Mouse (Mus musculus): Measurements from ENCODE around the gene Actr2.

DNA sequence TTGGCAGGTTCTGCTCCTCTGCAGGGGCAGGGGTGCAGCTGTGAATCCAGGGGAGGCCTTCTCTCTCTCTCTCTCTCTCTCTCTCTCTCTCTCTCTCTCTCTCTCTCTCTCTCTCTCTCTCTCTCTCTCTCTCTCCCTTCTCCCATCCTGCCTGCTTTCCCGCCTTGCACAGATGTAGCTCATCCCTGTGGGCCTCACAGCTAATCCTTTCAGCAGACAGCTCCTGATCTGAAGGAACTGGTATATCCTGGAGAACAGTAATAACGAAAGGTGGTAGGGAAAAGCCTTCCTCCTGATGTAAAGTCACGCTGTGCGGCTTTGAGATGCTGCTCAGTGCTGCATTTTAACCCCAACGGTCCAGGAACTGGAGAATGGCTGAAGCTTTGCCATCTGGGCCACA, 58.1 kb downstream of the Actr2 start:
- TF ChIP-seq CTCF (IDR thresholded peaks at IDR 0.05; ENCODE audit: borderline replicate concordance, insufficient read depth, low read length): no peak
- no peak for TF ChIP-seq POLR2A (IDR thresholded peaks at IDR 0.05; ENCODE audit: low read depth, low read length)
